Mouse (Mus musculus) spleen, adult 10 weeks (tissue): Measurements from ENCODE around the gene Ednrb. TPM values are rescaled to one million over a fixed set of nuclear protein-coding genes. Genes with fewer than 3 reads are reported as not detected.

Source experiments
- polyA plus RNA-seq: library from polyadenylated mRNA; stranded (reverse); fragments of 350-450 nt; fragmentation: Illumina TruSeq; extraction: RNeasy Lipid Tissue Mini Kit (QIAGEN cat#74804); gene quantifications from one replicate; pipeline ENCODE4 v1.2.3, GENCODE M21; 2015; ENCODE audit warnings: low replicate concordance; ENCODE audit not compliant: insufficient read depth

Ednrb gene
- 6.2 TPM for polyA plus RNA-seq

DNA sequence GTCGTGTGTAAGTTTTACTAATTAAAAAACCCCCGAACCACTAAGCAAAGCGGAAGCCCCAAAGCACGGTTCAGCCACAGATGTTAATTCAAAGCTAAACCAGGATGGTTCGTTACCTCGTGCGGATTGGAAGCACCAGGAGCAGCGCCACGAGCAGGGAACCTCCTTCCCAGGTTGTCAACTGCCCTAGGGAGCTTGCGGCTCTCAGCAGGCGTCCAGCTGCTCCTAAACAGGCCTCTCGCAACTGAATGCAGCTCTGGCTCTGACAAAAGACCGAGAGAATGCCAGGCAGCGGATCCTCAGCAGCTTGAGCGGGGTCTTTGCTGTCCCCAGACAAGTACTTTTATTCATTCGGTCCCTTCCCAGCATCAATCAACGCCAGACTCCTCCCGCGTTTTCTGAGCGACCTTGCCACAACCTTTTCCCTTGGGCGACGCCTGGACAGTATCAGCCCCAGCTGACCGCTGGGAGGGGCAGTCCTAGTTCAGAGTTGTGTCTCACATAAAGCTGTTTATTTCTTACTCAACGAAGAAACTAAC lies at the start of gene Ednrb:
Gene Ednrb (minus strand): TSS at position 392 of the 539 bp plus-strand sequence.

Other genes starting within 250 kb of the Ednrb start
- gene Slain1, start 194.2 kb downstream of the Ednrb start, polyA plus RNA-seq: 22.7 TPM